In the genomic region with DNA sequence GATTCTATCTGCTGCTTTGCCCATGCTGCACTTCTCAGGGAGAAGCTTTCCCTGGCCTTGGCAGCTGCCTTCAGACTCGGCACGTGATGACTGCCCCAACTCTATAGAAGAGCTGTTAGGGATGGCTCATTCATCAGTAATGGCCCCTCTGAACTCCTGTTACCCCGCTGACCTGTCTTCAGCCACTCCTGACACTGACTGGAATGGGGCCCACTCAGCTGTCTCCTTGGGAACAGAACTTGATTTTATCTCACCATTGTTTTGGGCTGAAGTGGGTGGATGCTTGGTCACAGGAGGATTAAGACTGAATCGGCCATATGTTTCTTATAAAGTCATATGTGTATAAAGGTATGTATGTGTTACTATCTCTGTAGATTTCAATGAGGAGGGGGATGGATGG, we compare ENCODE assay signal across 24 mouse cellular contexts.
DNase-seq lines count a peak whose midpoint lies in the region; ATAC-seq lines count a peak whose summit lies in the region.
"Had no signal": no experiment of that assay in that cellular context is flagged by ENCODE, and none has a peak within 500 bp of the region (broad histone marks: within the 10 kb centered on the region; RNA-seq: fewer than 3 reads in every experiment).

No protein-coding gene starts in this region.

- peaks cover 48% of the 10 kb centered on the region for H3K4me1 ChIP-seq in forebrain, embryonic 10.5 days
- 0 out of 2 replicates have a peak, but pooled peaks cover 2% of the 10 kb centered on the region for H3K4me1 ChIP-seq in forebrain, embryonic 16.5 days (replicated peaks; ENCODE audit: control insufficient read depth, insufficient read depth, low read length)
- peaks cover 34% of the 10 kb centered on the region for H3K4me1 ChIP-seq in heart, embryonic 10.5 days
- H3K4me1 ChIP-seq in midbrain, embryonic 10.5 days, result peaks cover 44% of the 10 kb centered on the region
- H3K4me1 ChIP-seq in midbrain, embryonic 16.5 days (ENCODE audit: control insufficient read depth, insufficient read depth, low read length), result peaks cover 8% of the 10 kb centered on the region
- peaks cover 47% of the 10 kb centered on the region for H3K4me1 ChIP-seq in brown adipose tissue, adult 24 weeks (ENCODE audit: control insufficient read depth, insufficient read depth, insufficient read length, low read length)

- DNase-seq in forebrain, embryonic 10.5 days (ENCODE audit: extremely low spot score, low spot score), result no peak
- DNase-seq in heart, embryonic 10.5 days (ENCODE audit: low spot score), result no peak
- no peak for DNase-seq in heart, postnatal 10 days
- no peak for DNase-seq in midbrain, embryonic 10.5 days (ENCODE audit: low spot score)
- DNase-seq in layer of hippocampus, adult 11-12 months (ENCODE audit: low spot score), result no peak
- DNase-seq: adrenal gland, adult 8-10 months; adrenal gland, postnatal 25 days; cerebellum, adult 18-20 months; cerebellum, adult 9-10 months; cerebellum, postnatal 14 days; gastrocnemius, postnatal 10 days; gastrocnemius, postnatal 36 days had no signal

- H3K4me3 ChIP-seq in forebrain, embryonic 10.5 days, result no peak overlapping the region
- H3K4me3 ChIP-seq in forebrain, embryonic 16.5 days (replicated peaks; ENCODE audit: low read length), result no peak overlapping the region
- H3K4me3 ChIP-seq in heart, embryonic 10.5 days, result no peak overlapping the region
- no peak overlapping the region for H3K4me3 ChIP-seq in midbrain, embryonic 10.5 days
- no peak overlapping the region for H3K4me3 ChIP-seq in midbrain, embryonic 16.5 days (ENCODE audit: low read depth, low read length)
- H3K4me3 ChIP-seq in brown adipose tissue, adult 24 weeks (ENCODE audit: insufficient read depth, low read depth, low read length), result no peak overlapping the region
- H3K4me3 ChIP-seq: embryonic facial prominence, embryonic 12.5 days; embryonic facial prominence, embryonic 15.5 days; forebrain, embryonic 12.5 days; forebrain, embryonic 15.5 days; heart, embryonic 13.5 days; hindbrain, embryonic 12.5 days; intestine, embryonic 15.5 days had no signal

- H3K27ac ChIP-seq in forebrain, embryonic 10.5 days, result 0 out of 2 replicates have a peak overlapping the region, but pooled peaks have one; percentile 25
- H3K27ac ChIP-seq in forebrain, embryonic 16.5 days (ENCODE audit: low read length), result no peak overlapping the region
- H3K27ac ChIP-seq in heart, embryonic 10.5 days, result 0 out of 2 replicates have a peak overlapping the region, but pooled peaks have one; percentile 13
- peak overlapping the region; percentile 73 for H3K27ac ChIP-seq in midbrain, embryonic 10.5 days (replicated peaks)
- no peak overlapping the region for H3K27ac ChIP-seq in midbrain, embryonic 16.5 days (ENCODE audit: low read length)
- H3K27ac ChIP-seq in brown adipose tissue, adult 24 weeks (replicated peaks; ENCODE audit: low read depth, low read length), result peak overlapping the region; percentile 39; the same call in 1 of the 2 replicates
- H3K27ac ChIP-seq: embryonic facial prominence, embryonic 12.5 days; embryonic facial prominence, embryonic 15.5 days; forebrain, embryonic 12.5 days; forebrain, embryonic 15.5 days; heart, embryonic 13.5 days; hindbrain, embryonic 12.5 days; intestine, embryonic 15.5 days had no signal

- H3K9ac ChIP-seq in forebrain, embryonic 16.5 days (replicated peaks; ENCODE audit: low read depth, low read length), result no peak overlapping the region
- H3K9ac ChIP-seq in midbrain, embryonic 16.5 days (ENCODE audit: low read depth, low read length), result no peak overlapping the region
- H3K9ac ChIP-seq: embryonic facial prominence, embryonic 12.5 days; embryonic facial prominence, embryonic 15.5 days; forebrain, embryonic 12.5 days; forebrain, embryonic 15.5 days; heart, embryonic 13.5 days; hindbrain, embryonic 12.5 days; intestine, embryonic 15.5 days had no signal

- no peaks in the 10 kb centered on the region for H3K27me3 ChIP-seq in forebrain, embryonic 10.5 days (ENCODE audit: poor library complexity, severe bottlenecking)
- H3K27me3 ChIP-seq in forebrain, embryonic 16.5 days (replicated peaks; ENCODE audit: control insufficient read depth, insufficient read depth, low read length), result no peaks in the 10 kb centered on the region
- no peaks in the 10 kb centered on the region for H3K27me3 ChIP-seq in heart, embryonic 10.5 days (ENCODE audit: insufficient read depth, poor library complexity, severe bottlenecking)
- H3K27me3 ChIP-seq in midbrain, embryonic 10.5 days (ENCODE audit: low read depth, poor library complexity, severe bottlenecking), result no peaks in the 10 kb centered on the region
- H3K27me3 ChIP-seq in midbrain, embryonic 16.5 days (ENCODE audit: control insufficient read depth, insufficient read depth, low read depth, low read length), result no peaks in the 10 kb centered on the region
- H3K27me3 ChIP-seq: embryonic facial prominence, embryonic 12.5 days; embryonic facial prominence, embryonic 15.5 days; forebrain, embryonic 12.5 days; forebrain, embryonic 15.5 days; heart, embryonic 13.5 days; hindbrain, embryonic 12.5 days; intestine, embryonic 15.5 days had no signal

- no peak for ATAC-seq in forebrain, embryonic 16.5 days
- ATAC-seq in midbrain, embryonic 16.5 days, result no peak
- ATAC-seq: activated CD4-positive, CD25-positive, alpha-beta regulatory T cell, adult 4 months; forebrain, embryonic 15.5 days; hindbrain, embryonic 16.5 days; intestine, embryonic 15.5 days had no signal

- no peak overlapping the region for H3K4me2 ChIP-seq in forebrain, embryonic 16.5 days (ENCODE audit: low read length)
- H3K4me2 ChIP-seq in midbrain, embryonic 16.5 days (ENCODE audit: low read length), result no peak overlapping the region
- H3K4me2 ChIP-seq: embryonic facial prominence, embryonic 12.5 days; embryonic facial prominence, embryonic 15.5 days; forebrain, embryonic 12.5 days; forebrain, embryonic 15.5 days; heart, embryonic 13.5 days; hindbrain, embryonic 12.5 days; intestine, embryonic 15.5 days had no signal

- intact Hi-C loops in heart, postnatal 10 days (cut with DNase I), result no loop called here

- peaks cover 4% of the 10 kb centered on the region; the same call in 1 of the 2 replicates for H3K9me3 ChIP-seq in forebrain, embryonic 10.5 days
- H3K9me3 ChIP-seq in forebrain, embryonic 16.5 days (ENCODE audit: control insufficient read depth, low read length), result no peaks in the 10 kb centered on the region; the same call in 1 of the 2 replicates
- no peaks in the 10 kb centered on the region for H3K9me3 ChIP-seq in heart, embryonic 10.5 days
- peaks cover under 1% of the 10 kb centered on the region; the same call in 1 of the 2 replicates for H3K9me3 ChIP-seq in midbrain, embryonic 10.5 days (replicated peaks)
- no peaks in the 10 kb centered on the region for H3K9me3 ChIP-seq in midbrain, embryonic 16.5 days (replicated peaks; ENCODE audit: control insufficient read depth, low read length, poor library complexity, severe bottlenecking)
- H3K9me3 ChIP-seq: embryonic facial prominence, embryonic 12.5 days; embryonic facial prominence, embryonic 15.5 days; forebrain, embryonic 12.5 days; intestine, embryonic 15.5 days had no signal

- WGBS in forebrain, embryonic 10.5 days, result 86% methylated on average over 4 of the region's 4 CpGs
- 78% methylated on average over 4 of the region's 4 CpGs for WGBS in forebrain, embryonic 16.5 days
- 75% methylated on average over 4 of the region's 4 CpGs for WGBS in heart, embryonic 10.5 days
- WGBS in midbrain, embryonic 10.5 days, result 74% methylated on average over 4 of the region's 4 CpGs
- WGBS in midbrain, embryonic 16.5 days, result 70% methylated on average over 4 of the region's 4 CpGs

- H3K36me3 ChIP-seq in forebrain, embryonic 10.5 days (replicated peaks), result peaks cover 58% of the 10 kb centered on the region
- no peaks in the 10 kb centered on the region for H3K36me3 ChIP-seq in forebrain, embryonic 16.5 days (ENCODE audit: control insufficient read depth, insufficient read depth)
- peaks cover 45% of the 10 kb centered on the region for H3K36me3 ChIP-seq in heart, embryonic 10.5 days
- peaks cover 24% of the 10 kb centered on the region for H3K36me3 ChIP-seq in midbrain, embryonic 10.5 days
- H3K36me3 ChIP-seq in midbrain, embryonic 16.5 days (ENCODE audit: control insufficient read depth, insufficient read depth, low read length), result 0 out of 2 replicates have a peak, but pooled peaks cover 1% of the 10 kb centered on the region
- H3K36me3 ChIP-seq: intestine, embryonic 15.5 days had no signal

Comparison
In these comparisons a context has a peak if more than half of its experiments do, and no peak if none do; other contexts are left out.
1. H3K27ac ChIP-seq: peak in forebrain, embryonic 10.5 days (single experiment), heart, embryonic 10.5 days (single experiment), midbrain, embryonic 10.5 days (single experiment) and brown adipose tissue, adult 24 weeks (single experiment); none in forebrain, embryonic 16.5 days (single experiment) and midbrain, embryonic 16.5 days (single experiment).